Mouse (Mus musculus) liver, postnatal 0 days (tissue): Measurements from ENCODE around the gene Gm5936. TPM values are rescaled to one million over a fixed set of nuclear protein-coding genes. Genes with fewer than 3 reads are reported as not detected.
"Not testable (repeated sequence)": the region's sequence is repeated elsewhere in the genome, so short reads cannot be mapped to it uniquely, and the experiment has no call there.

ENCODE experiments used
- ATAC-seq: fragments of 200-750 bp; cut with Nextera tagmentation; 2 replicates; pipeline ENCODE4 v1.8.0; 2017; ENCODE audit warnings: mild to moderate bottlenecking, moderate library complexity
- DNase-seq: peaks from one replicate; pipeline ENCODE4 v3.0.0-alpha.2; 2016
- H3K27ac ChIP-seq: fragments of 300-500 bp; sonication (generic); 2 replicates; pipeline ENCODE4 v1.5.1; 2014; ENCODE audit warnings: antibody characterized with exemption, moderate library complexity, mild to moderate bottlenecking, low read depth
- H3K27me3 ChIP-seq: fragments of 300-500 bp; sonication (generic); 2 replicates; pipeline ENCODE4 v1.6.1; 2014; ENCODE audit warnings: low read length, control low read depth, mixed read lengths; ENCODE audit not compliant: insufficient read depth
- H3K36me3 ChIP-seq: fragments of 300-500 bp; sonication (generic); replicated peaks from 2 replicates; pipeline ENCODE4 v1.6.1; 2014; ENCODE audit warnings: mild to moderate bottlenecking, control low read depth, low read length, moderate library complexity, mixed read lengths; ENCODE audit not compliant: insufficient read depth
- H3K4me1 ChIP-seq: fragments of 300-500 bp; sonication (generic); 2 replicates; pipeline ENCODE4 v1.6.1; 2014; ENCODE audit warnings: antibody characterized with exemption, mild to moderate bottlenecking, control low read depth; ENCODE audit not compliant: insufficient read depth
- H3K4me2 ChIP-seq: fragments of 300-500 bp; sonication (generic); 2 replicates; pipeline ENCODE4 v1.6.1; 2014; ENCODE audit warnings: low read depth, mild to moderate bottlenecking, low read length, moderate library complexity, mixed read lengths
- H3K4me3 ChIP-seq: fragments of 300-500 bp; sonication (generic); 2 replicates; pipeline ENCODE4 v1.5.1; 2014; ENCODE audit warnings: low read depth, low read length
- H3K9ac ChIP-seq: fragments of 300-500 bp; sonication (generic); replicated peaks from 2 replicates; pipeline ENCODE4 v1.6.1; 2014; ENCODE audit warnings: mild to moderate bottlenecking, moderate library complexity
- H3K9me3 ChIP-seq: fragments of 300-500 bp; sonication (generic); 2 replicates; pipeline ENCODE4 v1.6.1; 2016; ENCODE audit warnings: mild to moderate bottlenecking, control low read depth, low read length, mixed read lengths
- CTCF ChIP-seq: sonication (generic); IDR thresholded peaks from 2 replicates; pipeline ENCODE4 v1.5.1; 2016; ENCODE audit warnings: antibody characterized with exemption, low read depth
- WGBS: fragments of 180-500 bp; shearing (Covaris S2); extraction: QIAGEN DNeasy Blood & Tissue Kit; methylation state at CpG from one replicate; pipeline ENCODE4 v1.1.7; 2014; ENCODE audit not compliant: insufficient replicate concordance; 5-methylcytosine and 5-hydroxymethylcytosine counted together
- polyA plus RNA-seq: library from polyadenylated mRNA; unstranded; fragments of >200 nt; fragmentation: Nextera tagmentation; extraction: Ambion mirVana; gene quantifications from 2 replicates; pipeline ENCODE4 v1.2.1, GENCODE M21; 2015

The Gm5936 gene
- polyA plus RNA-seq = not detected in 2 replicates

GRCm38 (mm10) chrX:74836842-74837522, at the start of gene Gm5936:
TSS of gene Gm5936 (plus strand) at chrX:74837196.
- DNase-seq, H3K4me1 ChIP-seq, H3K4me3 ChIP-seq, H3K4me2 ChIP-seq, H3K27ac ChIP-seq, H3K36me3 ChIP-seq, H3K9me3 ChIP-seq, H3K9ac ChIP-seq, H3K27me3 ChIP-seq: not testable (repeated sequence)
- 49% methylated on average over 2 of the region's 5 CpGs for WGBS
- peak; percentile 82 for ATAC-seq

DNA sequence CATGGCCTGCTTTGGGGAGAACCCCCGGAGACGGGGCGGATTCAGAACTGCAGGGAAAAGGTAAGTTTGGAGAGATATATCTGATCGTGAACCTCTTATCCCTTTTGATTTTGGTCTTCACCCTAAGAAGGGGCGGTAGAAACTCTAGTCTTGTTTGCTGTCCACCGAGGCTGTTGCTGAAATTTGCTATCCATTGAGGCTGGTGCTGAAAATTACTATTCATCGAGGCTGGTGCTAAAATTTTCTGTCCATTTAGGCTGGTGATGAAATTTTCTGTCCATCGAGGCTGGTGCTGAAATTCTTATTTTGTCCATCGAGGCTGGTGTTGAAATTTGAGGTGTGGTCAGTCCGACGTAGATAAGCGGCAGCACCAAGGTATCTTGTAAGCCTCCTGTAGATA, 19.1 kb downstream of the Gm5936 start:
- H3K4me2 ChIP-seq, H3K9me3 ChIP-seq, H3K27me3 ChIP-seq, H3K36me3 ChIP-seq, DNase-seq, H3K4me3 ChIP-seq, H3K9ac ChIP-seq, ATAC-seq, H3K4me1 ChIP-seq, H3K27ac ChIP-seq: not testable (repeated sequence)
- 79% methylated on average over 12 of the region's 12 CpGs for WGBS

DNA sequence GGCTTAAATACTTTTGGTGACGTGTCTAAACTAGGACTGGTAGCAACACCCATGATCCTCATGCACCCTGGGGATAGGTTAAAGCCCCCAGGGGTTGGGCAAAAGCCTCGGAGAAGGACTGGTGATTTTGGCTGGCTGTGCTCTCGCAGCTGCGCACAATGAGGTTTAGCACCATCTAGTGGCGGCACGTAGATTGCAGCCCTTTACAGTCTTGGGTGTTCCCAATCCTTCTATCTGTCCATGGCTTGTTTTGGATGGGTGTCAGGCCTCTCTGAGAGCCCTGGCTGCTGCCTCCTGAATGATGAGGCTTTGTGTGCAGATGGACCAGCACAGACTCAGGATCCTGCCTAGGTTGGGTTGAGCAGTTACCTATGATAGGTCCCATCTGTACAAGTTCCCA, 43.1 kb downstream of the Gm5936 start:
- H3K9ac ChIP-seq, H3K4me1 ChIP-seq, H3K27ac ChIP-seq, H3K36me3 ChIP-seq, H3K4me3 ChIP-seq, H3K27me3 ChIP-seq, DNase-seq, H3K4me2 ChIP-seq, H3K9me3 ChIP-seq, ATAC-seq: not testable (repeated sequence)
- TF ChIP-seq CTCF = peak; percentile 31
- WGBS = 15% methylated on average over 2 of the region's 6 CpGs

Other genes with a start within 250 kb of the Gm5936 start
- not detected in 2 replicates for gene Olfr1325, start 244.5 kb upstream of the Gm5936 start, polyA plus RNA-seq
- gene Gm5640, start 191.6 kb upstream of the Gm5936 start, polyA plus RNA-seq = 0.05 and 0.13 TPM in 2 replicates
- not detected in 2 replicates for gene Gm6890, start 96.3 kb upstream of the Gm5936 start, polyA plus RNA-seq
- gene Gab3, start 248.3 kb downstream of the Gm5936 start, polyA plus RNA-seq = 1.2 and 1.4 TPM in 2 replicates